Mouse (Mus musculus) WW6 (cell line): ENCODE results near the gene Olfr1223.
"Not testable (repeated sequence)": the region's sequence is repeated elsewhere in the genome, so short reads cannot be mapped to it uniquely, and the experiment has no call there.

Experiments used
- DNase-seq: peaks from one replicate; pipeline ENCODE4 v3.0.0-alpha.2; 2013; ENCODE audit warnings: low read depth, low spot score

Olfr1223 gene

GRCm38 (mm10) chr2:89151460-89151859 is at the start of gene Olfr1223:
Olfr1223 (minus strand) TSS chr2:89151560.
- DNase-seq: no peak

GRCm38 (mm10) chr2:89199948-89200347 is 48.6 kb upstream of the Olfr1223 start, which contains the start of gene Olfr1226:
Olfr1226 (minus strand) TSS chr2:89200048.
- no peak for DNase-seq

DNA sequence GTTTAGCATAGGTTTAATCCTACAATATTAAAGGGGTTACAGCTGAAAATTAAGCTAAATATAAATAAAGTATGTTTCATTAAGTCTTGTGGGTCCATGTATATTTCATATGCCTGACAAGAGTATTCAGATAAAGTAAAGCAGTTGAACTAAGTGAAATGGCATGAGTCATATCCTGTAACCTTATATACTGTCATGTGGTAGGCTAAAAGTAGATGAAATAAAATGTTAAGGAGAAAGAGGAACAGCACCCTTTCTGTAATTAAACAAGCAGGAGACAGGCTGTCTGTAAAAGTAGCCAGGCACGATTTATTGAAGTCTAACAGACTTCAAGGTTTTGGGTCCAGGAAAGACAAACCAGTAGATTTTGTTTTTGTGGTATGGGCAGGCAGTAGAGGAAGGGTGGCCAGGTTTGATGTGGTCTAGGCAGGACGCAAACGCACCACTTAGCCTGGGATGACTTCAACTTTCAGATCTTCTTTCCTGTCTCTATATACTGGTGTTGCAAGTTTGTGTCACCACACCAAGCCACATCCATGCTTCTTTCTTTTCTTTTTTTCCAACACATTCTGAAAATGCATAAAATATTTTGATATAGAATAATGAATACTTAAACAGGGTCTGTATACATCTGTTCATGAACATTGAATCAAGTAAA is 45.1 kb upstream of the Olfr1223 start:
- no peak for DNase-seq

DNA sequence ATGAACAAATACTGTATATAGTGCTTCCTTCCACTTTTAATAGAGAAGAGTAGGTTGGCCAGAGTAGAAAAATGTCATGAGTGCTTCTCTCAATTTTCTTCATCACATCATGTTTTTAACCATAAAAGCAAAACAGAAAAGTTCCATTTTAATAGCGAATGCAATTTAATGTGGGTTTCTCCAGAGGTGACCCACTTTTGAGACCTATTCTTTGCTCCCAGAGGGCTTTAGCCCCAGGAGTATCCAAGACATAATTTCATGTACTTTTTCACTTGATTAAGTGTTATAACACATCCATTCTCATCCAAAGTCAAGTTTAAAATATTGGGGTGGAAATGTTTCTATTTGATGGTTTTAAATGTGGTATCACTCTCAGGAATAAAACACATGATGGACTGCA is 23.2 kb upstream of the Olfr1223 start, which contains the start of gene Olfr1225:
Gene Olfr1225 (minus strand): TSS at position 101 of the 400 bp plus-strand sequence.
- DNase-seq: no peak

DNA sequence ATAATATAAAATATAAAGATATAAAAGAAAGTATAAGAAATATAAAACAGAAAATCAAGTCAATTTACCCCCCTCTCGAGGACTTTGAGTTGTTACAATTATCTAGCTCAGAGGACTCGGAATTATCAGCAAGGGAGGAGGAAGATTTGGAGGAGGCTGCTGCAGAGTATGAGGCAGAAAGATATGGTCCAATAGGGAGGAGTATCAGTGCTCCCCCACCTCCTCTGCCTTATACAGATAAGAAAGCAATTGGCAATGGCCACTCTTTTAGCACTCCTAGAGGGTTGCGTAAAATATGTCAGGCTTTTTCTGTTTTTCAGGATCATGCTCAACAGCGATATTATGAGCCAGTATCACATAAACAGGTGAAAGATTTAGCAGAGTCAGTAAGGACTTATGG is 13.4 kb upstream of the Olfr1223 start:
- not testable (repeated sequence) for DNase-seq

- not testable (repeated sequence) for DNase-seq
Measured at GRCm38 (mm10) chr2:89163991-89164390, 12.6 kb upstream of the Olfr1223 start, which contains the start of gene Olfr1224-ps1. Olfr1224-ps1 (minus strand) TSS chr2:89164091.

DNA sequence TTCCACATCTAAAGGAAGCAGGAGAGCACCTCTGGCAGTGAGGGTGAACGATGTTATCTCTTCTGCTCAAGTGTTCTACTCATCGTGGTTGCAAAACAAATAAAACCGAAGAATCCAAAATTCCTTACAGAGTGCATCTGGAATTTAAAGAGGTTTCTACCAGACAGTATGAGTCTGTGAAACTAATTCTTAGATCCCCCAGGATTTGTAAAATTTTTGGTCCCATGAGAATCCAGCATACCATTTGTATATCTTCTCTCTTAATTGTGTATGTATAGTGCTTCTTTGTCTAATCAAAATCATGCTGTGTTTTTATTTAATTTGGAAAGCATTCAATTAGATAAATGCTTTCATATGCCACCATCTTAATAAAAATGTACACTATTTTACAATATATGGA is 18.4 kb downstream of the Olfr1223 start, which contains the start of gene Olfr1222:
Gene Olfr1222 (minus strand): TSS at position 101 of the 400 bp plus-strand sequence.
- no peak for DNase-seq

DNA sequence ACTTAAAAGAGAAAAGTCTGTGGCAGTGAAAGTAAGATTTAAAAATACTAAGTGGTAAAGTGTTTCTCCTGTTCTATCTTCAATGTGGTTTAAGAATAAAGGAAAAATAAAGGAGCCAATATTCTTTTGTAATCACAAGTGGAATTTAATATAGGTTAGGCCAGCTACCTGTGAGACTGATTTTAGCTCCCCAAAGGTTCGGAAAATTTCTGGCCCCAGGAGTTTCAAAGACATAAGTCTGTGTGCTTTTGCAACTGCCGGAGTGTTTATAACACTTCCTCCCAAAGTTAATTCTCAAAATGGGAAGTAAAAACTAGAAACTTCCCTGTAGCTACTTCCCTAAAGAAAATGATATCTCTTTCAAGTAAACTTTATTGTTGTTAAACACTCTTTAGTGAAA is 34.2 kb downstream of the Olfr1223 start, which contains the start of gene Olfr1221:
Gene Olfr1221 (minus strand): TSS at position 101 of the 400 bp plus-strand sequence.
- no peak for DNase-seq

DNA sequence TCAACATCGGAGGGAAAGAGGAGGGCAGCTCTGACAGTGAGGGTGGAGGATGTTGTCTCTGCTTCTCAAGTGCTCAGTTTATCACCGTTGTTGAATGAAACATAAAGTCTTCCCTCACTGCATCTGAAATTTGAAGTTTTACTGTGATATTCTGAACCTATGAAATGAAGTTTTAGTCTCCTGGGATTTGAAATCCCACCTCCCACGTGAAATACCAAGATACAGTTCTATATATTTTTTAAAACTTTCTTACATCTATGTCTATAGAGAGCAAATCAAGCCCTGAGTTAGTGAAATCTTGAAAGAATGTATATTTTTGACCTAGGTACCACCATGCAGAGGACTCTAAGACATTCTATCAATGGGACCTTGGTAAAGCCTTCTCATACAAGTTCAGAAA is 44.6 kb downstream of the Olfr1223 start, which contains the start of gene Olfr1220:
Gene Olfr1220 (minus strand): TSS at position 101 of the 400 bp plus-strand sequence.
- DNase-seq: no peak

DNA sequence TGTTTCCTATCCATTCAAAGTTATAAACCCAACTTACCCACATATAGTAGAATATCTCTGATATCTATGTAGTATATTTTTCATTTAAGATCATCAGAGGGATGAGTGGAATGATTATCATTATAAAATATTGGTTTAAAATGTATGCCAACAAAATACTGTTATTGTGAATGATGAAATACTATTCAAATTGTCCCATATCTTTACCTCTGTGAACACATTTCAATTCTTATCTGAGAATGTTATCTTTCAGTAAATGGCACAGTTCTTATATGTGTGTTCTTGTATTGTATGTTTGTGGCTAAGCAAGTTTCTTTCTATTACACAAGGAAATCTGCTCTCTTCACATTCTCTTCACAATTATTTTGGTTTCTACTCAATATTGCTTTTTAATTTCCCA is 45.7 kb downstream of the Olfr1223 start:
- no peak for DNase-seq

- no peak for DNase-seq
Measured at GRCm38 (mm10) chr2:89093848-89094247, 57.5 kb downstream of the Olfr1223 start.
